Mouse (Mus musculus) intestine, embryonic 16.5 days (tissue): ENCODE measurements around the gene Kndc1. TPM values are rescaled to one million over a fixed set of nuclear protein-coding genes. Genes with fewer than 3 reads are reported as not detected.
A peak's percentile ranks its signal among the peaks of the same experiment; 100 is the strongest.

Experiments
- ATAC-seq: fragments of 200-750 bp; cut with Nextera tagmentation; 2 replicates; pipeline ENCODE4 v1.8.0; 2017; ENCODE audit warnings: moderate TSS enrichment, moderate library complexity
- H3K27ac ChIP-seq: fragments of 300-500 bp; sonication (generic); 2 replicates; pipeline ENCODE4 v1.5.1; 2014; ENCODE audit warnings: mild to moderate bottlenecking, low read length
- H3K27me3 ChIP-seq: fragments of 300-500 bp; sonication (generic); replicated peaks from 2 replicates; pipeline ENCODE4 v1.6.1; 2014; ENCODE audit warnings: low read length, control low read depth, mixed read lengths; ENCODE audit not compliant: control insufficient read depth, insufficient read depth
- H3K36me3 ChIP-seq: fragments of 300-500 bp; sonication (generic); 2 replicates; pipeline ENCODE4 v1.6.1; 2014; ENCODE audit warnings: low read length, control low read depth; ENCODE audit not compliant: control insufficient read depth, insufficient read depth
- H3K4me1 ChIP-seq: fragments of 300-500 bp; sonication (generic); 2 replicates; pipeline ENCODE4 v1.6.1; 2014; ENCODE audit warnings: low read length, control low read depth, mixed read lengths; ENCODE audit not compliant: control insufficient read depth, insufficient read depth
- H3K4me2 ChIP-seq: fragments of 300-500 bp; sonication (generic); 2 replicates; pipeline ENCODE4 v1.6.1; 2014; ENCODE audit warnings: low read depth, low read length, control low read depth
- H3K4me3 ChIP-seq: fragments of 300-500 bp; sonication (generic); 2 replicates; pipeline ENCODE4 v1.5.1; 2014; ENCODE audit warnings: mild to moderate bottlenecking, low read length
- H3K9ac ChIP-seq: fragments of 300-500 bp; sonication (generic); 2 replicates; pipeline ENCODE4 v1.6.1; 2014; ENCODE audit warnings: low read depth, low read length
- H3K9me3 ChIP-seq: fragments of 300-500 bp; sonication (generic); 2 replicates; pipeline ENCODE4 v1.6.1; 2016; ENCODE audit warnings: low read length, control low read depth; ENCODE audit not compliant: control insufficient read depth
- WGBS: fragments of 180-500 bp; shearing (Covaris S2); extraction: QIAGEN DNeasy Blood & Tissue Kit; methylation state at CpG from one replicate; pipeline ENCODE4 v1.1.7; 2014; 5-methylcytosine and 5-hydroxymethylcytosine counted together
- polyA plus RNA-seq: library from polyadenylated mRNA; unstranded; fragments of >200 nt; fragmentation: Nextera tagmentation; extraction: Ambion mirVana; gene quantifications from 2 replicates; pipeline ENCODE4 v1.2.1, GENCODE M21; 2015

The Kndc1 gene
- polyA plus RNA-seq, 1 experiment from 2014 or later = 0.09 TPM

DNA sequence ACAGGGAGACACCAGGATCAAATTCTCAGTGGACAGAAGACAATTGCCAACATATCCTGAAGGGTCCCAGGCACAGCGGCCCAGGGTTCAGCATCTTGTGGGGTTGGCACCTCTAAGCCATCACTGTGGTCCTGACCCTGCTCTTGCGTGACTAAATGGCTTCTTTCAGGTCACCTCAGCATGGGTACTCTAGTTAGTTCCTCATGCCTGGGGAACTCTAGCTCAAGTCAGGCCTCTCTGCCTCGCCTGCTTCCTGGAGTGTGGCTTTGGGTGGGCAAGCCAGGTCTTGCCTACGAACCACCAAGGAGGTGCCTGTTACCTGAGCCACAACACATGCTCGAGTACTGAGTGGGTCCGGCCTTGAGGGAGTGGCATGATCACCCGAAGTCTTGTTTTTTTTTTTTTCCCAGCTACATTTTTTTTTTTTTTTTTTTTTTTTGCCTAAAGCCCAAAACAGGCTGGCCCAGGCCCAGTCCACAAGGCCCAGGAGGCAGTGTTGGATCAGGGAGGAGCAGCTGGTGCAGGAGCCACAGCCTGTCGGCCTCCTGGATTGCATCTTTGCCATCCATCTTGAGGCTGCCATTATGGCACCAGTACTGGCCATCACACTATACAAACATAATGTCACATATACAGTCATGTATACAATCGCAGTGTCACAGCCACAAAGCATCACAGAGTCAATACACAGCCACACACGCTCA is 75.9 kb downstream of the Kndc1 start:
- WGBS = 86% methylated on average over 10 of the region's 10 CpGs
- Histone ChIP-seq H3K9me3 (no peaks in the 10 kb centered on the region), H3K36me3 (no peaks in the 10 kb centered on the region), H3K4me1 (no peaks in the 10 kb centered on the region), H3K27ac (no peak overlapping the region), H3K27me3 (0 out of 2 replicates have a peak, but pooled peaks cover 2% of the 10 kb centered on the region), H3K4me2 (no peak overlapping the region), H3K4me3 (no peak overlapping the region), H3K9ac (no peak overlapping the region)
- no peak for ATAC-seq

DNA sequence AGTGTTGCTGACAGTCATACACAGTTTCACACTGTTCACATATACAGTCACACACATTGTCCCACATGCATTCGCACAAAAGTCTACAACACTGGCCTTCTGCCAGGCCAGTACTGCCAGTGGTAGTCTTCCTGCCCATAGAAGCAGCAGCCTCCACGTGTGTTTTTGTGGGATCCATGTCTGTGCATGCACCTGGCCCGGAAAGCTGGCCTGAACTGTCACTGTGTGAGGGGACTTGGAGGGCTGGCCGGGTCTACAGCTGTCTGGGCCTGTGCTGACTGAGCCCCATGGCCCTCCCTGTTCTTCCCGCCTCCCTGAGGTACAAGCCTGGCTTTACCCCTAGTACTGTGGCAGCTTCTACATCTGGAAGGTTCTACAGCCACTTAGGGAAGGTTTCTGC is 76.5 kb downstream of the Kndc1 start:
- Histone ChIP-seq H3K4me2 (no peak overlapping the region), H3K9ac (no peak overlapping the region), H3K4me1 (no peaks in the 10 kb centered on the region), H3K4me3 (no peak overlapping the region), H3K36me3 (no peaks in the 10 kb centered on the region), H3K27ac (no peak overlapping the region), H3K27me3 (0 out of 2 replicates have a peak, but pooled peaks cover 2% of the 10 kb centered on the region), H3K9me3 (no peaks in the 10 kb centered on the region)
- no peak for ATAC-seq
- WGBS = 75% methylated on average over 5 of the region's 5 CpGs

DNA sequence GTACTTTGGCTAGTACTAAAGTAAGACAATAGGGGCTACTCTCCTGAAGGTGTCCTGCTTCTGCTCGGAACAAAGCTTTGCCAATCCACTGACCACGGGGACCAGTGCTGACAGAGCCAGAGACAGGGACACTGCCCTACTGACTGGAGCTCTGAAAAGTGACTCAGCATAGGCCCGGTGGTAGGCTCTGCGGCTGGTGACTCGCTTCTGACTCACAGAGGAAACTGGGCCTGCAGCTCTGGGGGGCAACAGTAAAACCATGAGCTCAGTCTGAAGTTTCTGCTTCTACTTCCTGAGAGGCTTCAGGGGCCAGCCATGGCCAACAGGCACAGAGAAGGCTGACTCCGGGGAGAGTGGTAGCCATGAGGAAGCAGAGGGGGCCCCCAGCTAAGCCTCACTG is 76.9 kb downstream of the Kndc1 start:
- H3K27ac ChIP-seq = no peak overlapping the region
- H3K27me3 ChIP-seq = 0 out of 2 replicates have a peak, but pooled peaks cover 2% of the 10 kb centered on the region
- no peak overlapping the region for H3K4me3 ChIP-seq
- no peaks in the 10 kb centered on the region for H3K36me3 ChIP-seq
- H3K9me3 ChIP-seq = no peaks in the 10 kb centered on the region
- no peak overlapping the region for H3K9ac ChIP-seq
- ATAC-seq = no peak
- H3K4me2 ChIP-seq = no peak overlapping the region
- H3K4me1 ChIP-seq = no peaks in the 10 kb centered on the region
- WGBS = 71% methylated on average over 6 of the region's 6 CpGs

DNA sequence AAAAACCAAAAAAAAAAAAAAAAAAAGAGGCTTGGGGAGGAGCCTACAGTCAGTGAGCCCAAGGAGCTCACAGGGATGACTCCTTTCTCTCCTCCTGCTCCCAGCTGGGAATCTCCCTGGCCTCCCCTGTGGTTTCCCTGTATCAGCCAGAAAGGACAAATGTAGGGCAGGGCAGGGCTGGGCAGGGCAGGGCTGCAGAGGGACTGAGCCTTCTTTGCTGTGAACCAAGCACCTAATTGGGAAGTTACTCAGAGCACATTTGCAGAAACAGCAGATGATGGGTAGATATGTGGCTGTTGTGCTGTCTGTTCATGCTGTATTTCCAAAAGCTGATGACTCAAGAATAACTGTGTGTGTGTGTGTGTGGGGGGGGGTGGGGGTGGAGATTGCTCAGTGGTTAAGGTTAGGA is 78.4 kb downstream of the Kndc1 start:
- H3K4me1 ChIP-seq = no peaks in the 10 kb centered on the region
- H3K9ac ChIP-seq = no peak overlapping the region
- H3K27me3 ChIP-seq = no peaks in the 10 kb centered on the region
- no peak overlapping the region for H3K4me2 ChIP-seq
- no peak overlapping the region for H3K4me3 ChIP-seq
- H3K9me3 ChIP-seq = no peaks in the 10 kb centered on the region
- no peaks in the 10 kb centered on the region for H3K36me3 ChIP-seq
- ATAC-seq = no peak
- no peak overlapping the region for H3K27ac ChIP-seq

DNA sequence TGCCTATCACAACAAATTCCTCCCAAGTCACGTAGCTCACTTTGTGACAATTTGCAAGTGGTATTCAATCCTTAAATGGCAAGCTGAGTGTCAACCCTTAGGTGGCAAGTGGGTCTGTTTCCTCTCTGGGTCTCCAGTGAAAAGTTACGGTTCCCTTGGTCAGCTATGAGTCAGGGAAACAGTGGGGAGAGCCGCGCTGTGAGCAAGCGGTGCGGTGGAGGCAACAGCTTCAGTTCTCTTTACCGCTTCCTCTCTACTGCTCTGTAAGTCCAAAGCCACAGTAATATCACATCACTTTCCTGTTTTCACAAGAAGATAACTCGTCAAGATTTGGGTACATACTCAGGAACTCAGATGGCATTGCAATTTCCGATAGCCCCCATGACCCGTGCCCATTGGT is 79.8 kb downstream of the Kndc1 start:
- no peaks in the 10 kb centered on the region for H3K9me3 ChIP-seq
- 87% methylated on average over 10 of the region's 10 CpGs for WGBS
- no peak for ATAC-seq

DNA sequence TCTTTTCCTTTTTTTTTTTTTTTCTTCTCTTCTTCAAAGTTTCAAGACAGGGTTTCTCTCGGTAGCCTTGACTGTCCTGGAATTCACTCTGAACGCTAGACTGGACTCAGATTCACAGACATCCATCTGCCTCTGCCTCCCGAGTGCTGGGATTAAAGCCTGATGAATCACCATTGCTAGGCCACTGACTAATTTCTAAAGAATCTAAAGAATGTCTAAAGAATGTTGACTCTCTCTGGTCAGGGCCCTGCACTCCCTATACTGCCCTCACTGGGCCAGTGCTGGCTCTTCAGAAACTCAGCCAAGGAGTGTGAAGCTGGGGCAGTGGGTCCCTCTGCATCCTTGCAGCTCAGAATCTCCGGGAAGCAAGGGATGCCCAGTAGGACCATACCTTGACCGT is 81.0 kb downstream of the Kndc1 start:
- H3K36me3 ChIP-seq = no peaks in the 10 kb centered on the region
- no peak overlapping the region for H3K4me3 ChIP-seq
- ATAC-seq = no peak
- H3K4me2 ChIP-seq = no peak overlapping the region
- H3K27ac ChIP-seq = no peak overlapping the region
- H3K9me3 ChIP-seq = no peaks in the 10 kb centered on the region
- no peak overlapping the region for H3K9ac ChIP-seq
- no peaks in the 10 kb centered on the region for H3K27me3 ChIP-seq
- 52% methylated on average over 5 of the region's 5 CpGs for WGBS
- H3K4me1 ChIP-seq = peaks cover 5% of the 10 kb centered on the region; the same call in 1 of the 2 replicates

More for the DNA sequence above, 79.8 kb downstream of the Kndc1 start:
- no peak overlapping the region for H3K9ac ChIP-seq
- H3K4me1 ChIP-seq = peaks cover 5% of the 10 kb centered on the region; the same call in 1 of the 2 replicates
- H3K4me3 ChIP-seq = no peak overlapping the region
- H3K4me2 ChIP-seq = no peak overlapping the region
- H3K27ac ChIP-seq = no peak overlapping the region
- no peaks in the 10 kb centered on the region for H3K27me3 ChIP-seq
- H3K36me3 ChIP-seq = no peaks in the 10 kb centered on the region

DNA sequence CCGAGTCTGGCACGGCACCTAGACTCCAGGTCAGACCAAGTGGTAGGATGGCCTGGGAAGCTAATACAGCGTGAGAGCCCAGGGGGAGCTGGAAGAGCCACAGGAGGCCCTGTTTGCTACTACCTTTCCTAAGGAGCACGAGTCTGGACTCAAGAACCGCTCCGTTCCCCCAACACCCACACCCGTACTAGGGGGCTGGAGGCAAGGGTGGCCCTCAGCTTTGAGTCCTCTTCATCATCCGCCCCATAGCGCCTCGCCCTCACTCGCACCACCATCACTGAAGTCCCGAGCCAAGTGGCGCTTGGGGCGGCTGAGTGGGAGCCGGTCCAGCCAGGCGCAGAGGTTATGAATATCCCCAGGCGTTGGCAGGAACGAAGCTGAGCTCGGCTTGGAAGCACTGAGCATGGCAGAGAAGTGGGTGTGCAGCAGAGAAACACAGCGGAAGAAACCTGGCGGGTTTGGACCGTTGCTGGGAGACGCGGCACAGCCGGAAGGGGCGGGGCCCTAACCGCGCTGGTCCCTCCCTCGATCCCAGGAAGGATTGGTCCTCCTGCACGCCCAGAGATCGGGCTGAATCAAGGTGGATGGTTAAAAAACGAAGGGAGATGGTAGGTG is 83.9 kb downstream of the Kndc1 start, which contains the start of gene 6430531B16Rik:
Gene 6430531B16Rik, minus strand, starts transcription at position 478 of the 615 bp plus-strand sequence.
- ATAC-seq = peak; percentile 95
- Histone ChIP-seq H3K4me2 (peak within 1 kb of the TSS; percentile 69), H3K27me3 (no peaks in the 10 kb centered on the region), H3K27ac (no peak within 1 kb of the TSS), H3K9ac (peak within 1 kb of the TSS; percentile 55), H3K36me3 (no peaks in the 10 kb centered on the region), H3K9me3 (no peaks in the 10 kb centered on the region), H3K4me1 (peaks cover 5% of the 10 kb centered on the region; the same call in 1 of the 2 replicates), H3K4me3 (peak within 1 kb of the TSS; percentile 54)
- 3% methylated on average over 32 of the region's 32 CpGs for WGBS

DNA sequence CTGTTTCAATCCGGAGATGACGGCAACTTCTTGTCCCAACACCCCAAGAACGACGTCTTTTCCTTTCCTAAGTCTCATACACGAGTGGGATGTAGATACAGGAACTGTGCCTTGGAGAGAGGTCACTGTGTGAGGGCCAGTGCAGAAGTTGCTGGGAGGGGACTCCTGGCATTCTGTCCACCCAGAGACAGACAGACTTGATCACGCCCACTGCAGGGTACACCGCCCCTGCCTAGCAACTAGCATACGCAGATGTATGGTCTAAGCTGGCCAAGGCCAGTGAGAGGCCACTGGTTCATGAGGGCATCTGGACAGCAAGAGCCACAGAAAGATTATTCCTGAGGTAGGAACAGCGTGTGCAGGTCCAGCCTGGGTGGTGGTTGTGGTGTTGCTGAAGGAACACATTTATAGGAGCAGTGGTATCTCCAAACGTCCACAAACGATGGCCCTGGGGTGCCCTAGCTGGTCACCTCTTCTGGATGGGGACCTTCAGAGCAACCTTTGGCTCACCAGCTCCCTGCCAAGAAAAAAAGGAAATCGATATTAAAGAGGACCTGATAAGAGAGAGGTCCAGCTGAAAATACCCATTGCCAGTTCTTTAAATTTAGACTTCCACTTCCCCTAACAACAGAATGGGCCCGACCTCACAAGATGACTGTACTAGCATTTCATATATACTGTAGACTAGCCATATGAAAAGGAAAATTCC is 84.7 kb downstream of the Kndc1 start:
- Histone ChIP-seq H3K36me3 (no peaks in the 10 kb centered on the region), H3K4me2 (peak overlapping the region; percentile 69), H3K9me3 (no peaks in the 10 kb centered on the region), H3K27me3 (no peaks in the 10 kb centered on the region), H3K27ac (no peak overlapping the region), H3K4me1 (peaks cover 5% of the 10 kb centered on the region; the same call in 1 of the 2 replicates), H3K9ac (peak overlapping the region; percentile 50), H3K4me3 (peak overlapping the region; percentile 54)
- peak; percentile 78 for ATAC-seq
- 36% methylated on average over 13 of the region's 13 CpGs for WGBS

DNA sequence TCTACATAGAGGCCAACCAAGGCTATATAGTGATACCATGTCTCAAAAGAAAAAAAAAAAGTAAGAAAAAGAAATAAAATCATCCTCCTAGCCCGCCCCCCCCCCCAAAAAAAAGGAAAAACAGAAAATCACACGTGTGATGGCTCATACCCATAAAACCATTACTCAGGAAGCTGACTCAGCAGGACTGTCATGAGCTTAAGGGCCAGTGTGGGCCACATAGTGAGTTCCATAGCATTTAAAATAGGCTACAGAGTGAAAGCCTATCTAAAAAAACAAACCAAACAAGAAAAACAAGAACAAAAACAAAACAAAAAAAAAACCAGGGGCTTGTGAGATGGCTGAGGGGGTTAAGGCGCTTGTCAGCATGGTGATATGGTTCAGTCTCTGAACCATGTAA is 86.3 kb downstream of the Kndc1 start:
- no peak for ATAC-seq
- no peak overlapping the region for H3K27ac ChIP-seq
- H3K36me3 ChIP-seq = no peaks in the 10 kb centered on the region
- no peak overlapping the region for H3K9ac ChIP-seq
- no peak overlapping the region for H3K4me3 ChIP-seq
- 54% methylated on average over 3 of the region's 3 CpGs for WGBS
- peaks cover 5% of the 10 kb centered on the region; the same call in 1 of the 2 replicates for H3K4me1 ChIP-seq
- no peaks in the 10 kb centered on the region for H3K9me3 ChIP-seq
- no peaks in the 10 kb centered on the region for H3K27me3 ChIP-seq
- no peak overlapping the region for H3K4me2 ChIP-seq
